Mouse (Mus musculus): ENCODE data around the gene Tmem218. TPM values are rescaled to one million over a fixed set of nuclear protein-coding genes. Genes with fewer than 3 reads are reported as not detected.
A peak's percentile ranks its signal among the peaks of the same experiment; 100 is the strongest.

Tmem218 gene
- polyA plus RNA-seq, 1 experiment from 2014 or later: 13.3 TPM

GRCm38 (mm10) chr9:37203884-37204283 is 4.1 kb upstream of the Tmem218 start:
- ATAC-seq (ENCODE audit: insufficient read depth) (no peak), DNase-seq (no peak)
- H3K9ac ChIP-seq: no peak overlapping the region
- no peak overlapping the region for H3K27ac ChIP-seq (ENCODE audit: low read depth)
- no peaks in the 10 kb centered on the region for H3K9me3 ChIP-seq (ENCODE audit: low read depth, low read length)
- TF ChIP-seq CTCF (IDR thresholded peaks at IDR 0.05; ENCODE audit: low read depth): no peak
- H3K4me2 ChIP-seq: no peak overlapping the region
- H3K36me3 ChIP-seq (ENCODE audit: insufficient read depth): no peaks in the 10 kb centered on the region
- no peaks in the 10 kb centered on the region for H3K27me3 ChIP-seq (ENCODE audit: insufficient read depth, low read length)
- no peaks in the 10 kb centered on the region for H3K4me1 ChIP-seq (ENCODE audit: insufficient read depth)
- 57% methylated on average over 5 of the region's 5 CpGs for WGBS
- H3K4me3 ChIP-seq (ENCODE audit: low read depth, low read length): no peak overlapping the region

- Histone ChIP-seq H3K9me3 (ENCODE audit: low read depth, low read length) (no peaks in the 10 kb centered on the region), H3K4me3 (ENCODE audit: low read depth, low read length) (no peak overlapping the region), H3K4me2 (no peak overlapping the region), H3K36me3 (ENCODE audit: insufficient read depth) (no peaks in the 10 kb centered on the region), H3K27ac (ENCODE audit: low read depth) (no peak overlapping the region), H3K9ac (no peak overlapping the region), H3K27me3 (ENCODE audit: insufficient read depth, low read length) (no peaks in the 10 kb centered on the region), H3K4me1 (ENCODE audit: insufficient read depth) (no peaks in the 10 kb centered on the region)
- no peak for DNase-seq
- no peak for TF ChIP-seq CTCF (IDR thresholded peaks at IDR 0.05; ENCODE audit: low read depth)
- ATAC-seq (ENCODE audit: insufficient read depth): no peak
- WGBS: 85% methylated on average over 13 of the region's 13 CpGs
Measured at GRCm38 (mm10) chr9:37213060-37213738, 5.2 kb downstream of the Tmem218 start.

GRCm38 (mm10) chr9:37214327-37215060 is 6.5 kb downstream of the Tmem218 start:
- Histone ChIP-seq H3K4me3 (ENCODE audit: low read depth, low read length) (no peak overlapping the region), H3K36me3 (ENCODE audit: insufficient read depth) (no peaks in the 10 kb centered on the region), H3K27me3 (ENCODE audit: insufficient read depth, low read length) (no peaks in the 10 kb centered on the region), H3K9me3 (ENCODE audit: low read depth, low read length) (no peaks in the 10 kb centered on the region), H3K9ac (no peak overlapping the region), H3K4me1 (ENCODE audit: insufficient read depth) (no peaks in the 10 kb centered on the region), H3K27ac (ENCODE audit: low read depth) (no peak overlapping the region), H3K4me2 (no peak overlapping the region)
- no peak for ATAC-seq (ENCODE audit: insufficient read depth)
- 69% methylated on average over 9 of the region's 9 CpGs for WGBS
- no peak for TF ChIP-seq CTCF (IDR thresholded peaks at IDR 0.05; ENCODE audit: low read depth)
- DNase-seq: no peak

- Histone ChIP-seq H3K9ac (no peak overlapping the region), H3K36me3 (ENCODE audit: insufficient read depth) (peaks cover 7% of the 10 kb centered on the region; the same call in 1 of the 2 replicates), H3K4me2 (no peak overlapping the region), H3K9me3 (ENCODE audit: low read depth, low read length) (no peaks in the 10 kb centered on the region), H3K27me3 (ENCODE audit: insufficient read depth, low read length) (no peaks in the 10 kb centered on the region), H3K4me3 (ENCODE audit: low read depth, low read length) (no peak overlapping the region), H3K27ac (ENCODE audit: low read depth) (no peak overlapping the region), H3K4me1 (ENCODE audit: insufficient read depth) (no peaks in the 10 kb centered on the region)
- ATAC-seq (ENCODE audit: insufficient read depth) (no peak), DNase-seq (no peak)
- WGBS: 89% methylated on average over 8 of the region's 8 CpGs
- TF ChIP-seq CTCF (IDR thresholded peaks at IDR 0.05; ENCODE audit: low read depth): no peak
Measured at GRCm38 (mm10) chr9:37220755-37221154, 12.7 kb downstream of the Tmem218 start.

- no peak overlapping the region for H3K27ac ChIP-seq (ENCODE audit: low read depth)
- no peak overlapping the region for H3K4me2 ChIP-seq
- H3K4me3 ChIP-seq (ENCODE audit: low read depth, low read length): no peak overlapping the region
- H3K27me3 ChIP-seq (ENCODE audit: insufficient read depth, low read length): no peaks in the 10 kb centered on the region
- DNase-seq (no peak), ATAC-seq (ENCODE audit: insufficient read depth) (no peak)
- no peaks in the 10 kb centered on the region for H3K9me3 ChIP-seq (ENCODE audit: low read depth, low read length)
- WGBS: 82% methylated on average over 1 of the region's 1 CpGs
- H3K4me1 ChIP-seq (ENCODE audit: insufficient read depth): no peaks in the 10 kb centered on the region
- TF ChIP-seq CTCF (IDR thresholded peaks at IDR 0.05; ENCODE audit: low read depth): no peak
- H3K9ac ChIP-seq: no peak overlapping the region
- peaks cover 7% of the 10 kb centered on the region; the same call in 1 of the 2 replicates for H3K36me3 ChIP-seq (ENCODE audit: insufficient read depth)
Measured at GRCm38 (mm10) chr9:37225581-37225980, 17.6 kb downstream of the Tmem218 start.

GRCm38 (mm10) chr9:37229880-37230325 is 21.9 kb downstream of the Tmem218 start:
- H3K9ac ChIP-seq: no peak overlapping the region
- H3K9me3 ChIP-seq (ENCODE audit: low read depth, low read length): no peaks in the 10 kb centered on the region
- H3K27ac ChIP-seq (ENCODE audit: low read depth): no peak overlapping the region
- H3K4me2 ChIP-seq: no peak overlapping the region
- 4% methylated on average over 1 of the region's 1 CpGs for WGBS
- H3K27me3 ChIP-seq (ENCODE audit: insufficient read depth, low read length): no peaks in the 10 kb centered on the region
- ATAC-seq (ENCODE audit: insufficient read depth) (peak; percentile 89), DNase-seq (peak; percentile 85)
- no peaks in the 10 kb centered on the region for H3K4me1 ChIP-seq (ENCODE audit: insufficient read depth)
- no peaks in the 10 kb centered on the region for H3K36me3 ChIP-seq (ENCODE audit: insufficient read depth)
- H3K4me3 ChIP-seq (ENCODE audit: low read depth, low read length): no peak overlapping the region
- peak; percentile 98 for TF ChIP-seq CTCF (IDR thresholded peaks at IDR 0.05; ENCODE audit: low read depth)

GRCm38 (mm10) chr9:37230486-37231195 is 22.6 kb downstream of the Tmem218 start:
- no peak for DNase-seq
- 87% methylated on average over 9 of the region's 9 CpGs for WGBS
- no peak overlapping the region for H3K4me2 ChIP-seq
- ATAC-seq (ENCODE audit: insufficient read depth): no peak
- no peaks in the 10 kb centered on the region for H3K4me1 ChIP-seq (ENCODE audit: insufficient read depth)
- no peak overlapping the region for H3K27ac ChIP-seq (ENCODE audit: low read depth)
- H3K36me3 ChIP-seq (ENCODE audit: insufficient read depth): no peaks in the 10 kb centered on the region
- H3K4me3 ChIP-seq (ENCODE audit: low read depth, low read length): no peak overlapping the region
- no peaks in the 10 kb centered on the region for H3K27me3 ChIP-seq (ENCODE audit: insufficient read depth, low read length)
- H3K9me3 ChIP-seq (ENCODE audit: low read depth, low read length): no peaks in the 10 kb centered on the region
- no peak overlapping the region for H3K9ac ChIP-seq
- no peak for TF ChIP-seq CTCF (IDR thresholded peaks at IDR 0.05; ENCODE audit: low read depth)
